Mouse (Mus musculus) midbrain, embryonic 11.5 days (tissue): Measurements from ENCODE around the gene Ubr1. TPM values are rescaled to one million over a fixed set of nuclear protein-coding genes. Genes with fewer than 3 reads are reported as not detected.

Experiments used
- ATAC-seq: fragments of 200-750 bp; cut with Nextera tagmentation; 2 replicates; pipeline ENCODE4 v1.8.0; 2017; ENCODE audit warnings: moderate TSS enrichment, moderate library complexity; ENCODE audit not compliant: low FRiP score
- DNase-seq: peaks from one replicate; pipeline ENCODE4 v3.0.0; 2015; ENCODE audit warnings: low spot score; ENCODE audit errors: missing footprints
- H3K27ac ChIP-seq: fragments of 300-500 bp; sonication (generic); 2 replicates; pipeline ENCODE4 v1.5.1; 2014; ENCODE audit warnings: low read depth, low read length
- H3K27me3 ChIP-seq: fragments of 300-500 bp; sonication (generic); 2 replicates; pipeline ENCODE4 v1.6.1; 2014; ENCODE audit warnings: mild to moderate bottlenecking, low read length, moderate library complexity, mixed read lengths; ENCODE audit not compliant: control insufficient read depth, insufficient read depth
- H3K36me3 ChIP-seq: fragments of 300-500 bp; sonication (generic); 2 replicates; pipeline ENCODE4 v1.6.1; 2014; ENCODE audit warnings: mild to moderate bottlenecking, low read length, moderate library complexity, mixed read lengths; ENCODE audit not compliant: control insufficient read depth, insufficient read depth
- H3K4me1 ChIP-seq: fragments of 300-500 bp; sonication (generic); 2 replicates; pipeline ENCODE4 v1.6.1; 2014; ENCODE audit warnings: low read length; ENCODE audit not compliant: control insufficient read depth, insufficient read depth
- H3K4me2 ChIP-seq: fragments of 300-500 bp; sonication (generic); 2 replicates; pipeline ENCODE4 v1.6.1; 2014; ENCODE audit warnings: mild to moderate bottlenecking, moderate library complexity
- H3K4me3 ChIP-seq: fragments of 300-500 bp; sonication (generic); 2 replicates; pipeline ENCODE4 v1.5.1; 2014; ENCODE audit warnings: low read depth, low read length
- H3K9ac ChIP-seq: fragments of 300-500 bp; sonication (generic); 2 replicates; pipeline ENCODE4 v1.6.1; 2014; ENCODE audit warnings: low read length
- H3K9me3 ChIP-seq: fragments of 300-500 bp; sonication (generic); 2 replicates; pipeline ENCODE4 v1.6.1; 2016; ENCODE audit warnings: low read length; ENCODE audit not compliant: control insufficient read depth
- WGBS: fragments of 180-500 bp; shearing (Covaris S2); extraction: QIAGEN DNeasy Blood & Tissue Kit; methylation state at CpG from one replicate; pipeline ENCODE4 v1.1.7; 2014; 5-methylcytosine and 5-hydroxymethylcytosine counted together
- polyA plus RNA-seq: library from polyadenylated mRNA; unstranded; fragments of >200 nt; fragmentation: Nextera tagmentation; extraction: Ambion mirVana; gene quantifications from 2 replicates; pipeline ENCODE4 v1.2.1, GENCODE M21; 2014

Gene Ubr1
- polyA plus RNA-seq, 1 experiment from 2014 or later, result 21.0 TPM

DNA sequence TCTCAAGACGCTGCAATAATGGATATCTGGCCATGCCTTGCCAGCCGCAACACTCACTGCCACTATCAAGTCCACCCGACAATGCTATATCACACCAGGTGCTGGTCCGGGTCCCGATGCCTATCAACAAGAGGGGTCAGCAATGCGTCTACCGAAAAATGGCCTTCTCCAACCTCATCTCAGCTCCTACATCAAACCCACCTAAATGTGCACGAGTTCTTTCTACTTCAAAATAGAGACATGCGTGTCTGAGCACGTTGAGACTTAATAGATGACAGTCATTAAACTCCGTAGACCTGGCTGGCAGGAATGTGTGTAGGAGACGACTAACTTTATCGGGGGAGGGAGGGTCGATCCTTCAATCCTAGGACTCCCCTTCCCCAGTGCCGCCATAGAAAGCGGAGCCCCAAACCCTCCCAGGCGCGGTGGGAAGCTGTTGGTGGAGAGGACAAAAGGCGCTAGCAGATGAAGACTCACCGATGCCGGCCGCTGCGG lies 423 bp downstream of the Ubr1 start:
- DNase-seq (peak; percentile 97), ATAC-seq (peak; percentile 65)
- Histone ChIP-seq H3K36me3 (no peaks in the 10 kb centered on the region), H3K27me3 (no peaks in the 10 kb centered on the region), H3K4me2 (peak overlapping the region; percentile 61), H3K4me1 (peaks cover 4% of the 10 kb centered on the region; the same call in 1 of the 2 replicates), H3K27ac (peak overlapping the region; percentile 68), H3K9me3 (no peaks in the 10 kb centered on the region), H3K9ac (peak overlapping the region; percentile 88), H3K4me3 (peak overlapping the region; percentile 81)
- WGBS, result 1% methylated on average over 23 of the region's 23 CpGs

- Histone ChIP-seq H3K9ac (no peak overlapping the region), H3K27me3 (no peaks in the 10 kb centered on the region), H3K4me3 (no peak overlapping the region), H3K27ac (no peak overlapping the region), H3K9me3 (no peaks in the 10 kb centered on the region), H3K4me2 (no peak overlapping the region), H3K36me3 (no peaks in the 10 kb centered on the region), H3K4me1 (peaks cover 4% of the 10 kb centered on the region; the same call in 1 of the 2 replicates)
- WGBS, result 93% methylated on average over 3 of the region's 3 CpGs
- no peak for DNase-seq
- no peak for ATAC-seq
Measured at GRCm38 (mm10) chr2:120965486-120965885, 5.0 kb downstream of the Ubr1 start.

- H3K36me3 ChIP-seq, result no peaks in the 10 kb centered on the region
- no peaks in the 10 kb centered on the region for H3K9me3 ChIP-seq
- no peak overlapping the region for H3K9ac ChIP-seq
- no peaks in the 10 kb centered on the region for H3K27me3 ChIP-seq
- no peak overlapping the region for H3K27ac ChIP-seq
- no peaks in the 10 kb centered on the region for H3K4me1 ChIP-seq
- 93% methylated on average over 7 of the region's 7 CpGs for WGBS
- no peak overlapping the region for H3K4me2 ChIP-seq
- ATAC-seq (no peak), DNase-seq (no peak)
- H3K4me3 ChIP-seq, result no peak overlapping the region
Measured at GRCm38 (mm10) chr2:120963110-120963509, 7.4 kb downstream of the Ubr1 start.

- WGBS, result 98% methylated on average over 1 of the region's 1 CpGs
- H3K27me3 ChIP-seq, result no peaks in the 10 kb centered on the region
Measured at GRCm38 (mm10) chr2:120960261-120960660, 10.3 kb downstream of the Ubr1 start.

GRCm38 (mm10) chr2:120959827-120960226 lies 10.7 kb downstream of the Ubr1 start:
- H3K36me3 ChIP-seq, result no peaks in the 10 kb centered on the region
- DNase-seq (no peak), ATAC-seq (no peak)
- H3K27ac ChIP-seq, result no peak overlapping the region
- H3K4me3 ChIP-seq, result no peak overlapping the region
- H3K27me3 ChIP-seq, result no peaks in the 10 kb centered on the region
- H3K4me1 ChIP-seq, result no peaks in the 10 kb centered on the region
- no peak overlapping the region for H3K9ac ChIP-seq
- no peak overlapping the region for H3K4me2 ChIP-seq
- 92% methylated on average over 5 of the region's 5 CpGs for WGBS
- H3K9me3 ChIP-seq, result no peaks in the 10 kb centered on the region

More at GRCm38 (mm10) chr2:120960261-120960660, 10.3 kb downstream of the Ubr1 start:
- no peak for DNase-seq
- no peak for ATAC-seq
- no peaks in the 10 kb centered on the region for H3K4me1 ChIP-seq
- H3K27ac ChIP-seq, result no peak overlapping the region
- no peaks in the 10 kb centered on the region for H3K36me3 ChIP-seq
- H3K9me3 ChIP-seq, result no peaks in the 10 kb centered on the region
- H3K4me2 ChIP-seq, result no peak overlapping the region
- H3K9ac ChIP-seq, result no peak overlapping the region
- H3K4me3 ChIP-seq, result no peak overlapping the region

DNA sequence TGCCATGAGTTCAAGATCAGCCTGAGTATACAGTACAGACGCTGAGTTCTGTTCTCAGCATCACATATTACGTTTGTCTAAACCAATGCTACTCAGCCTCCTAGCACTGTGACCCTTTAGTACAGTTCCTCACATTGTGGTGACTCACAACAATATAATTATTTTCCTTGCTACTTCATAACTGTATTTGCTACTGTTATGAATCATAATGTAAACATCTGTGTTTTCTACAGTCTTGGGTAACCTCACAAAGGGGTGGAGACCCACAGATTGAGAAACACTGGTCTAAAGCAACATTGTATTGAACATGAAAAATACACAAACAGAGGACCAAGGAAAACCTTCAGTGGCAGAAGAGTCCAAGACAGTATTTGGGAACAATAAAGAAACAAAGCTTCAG lies 11.2 kb downstream of the Ubr1 start:
- H3K4me3 ChIP-seq, result no peak overlapping the region
- H3K4me1 ChIP-seq, result no peaks in the 10 kb centered on the region
- no peak overlapping the region for H3K4me2 ChIP-seq
- WGBS, result 91% methylated on average over 2 of the region's 2 CpGs
- ATAC-seq, result no peak
- H3K36me3 ChIP-seq, result no peaks in the 10 kb centered on the region
- no peak overlapping the region for H3K27ac ChIP-seq
- no peak overlapping the region for H3K9ac ChIP-seq
- no peaks in the 10 kb centered on the region for H3K27me3 ChIP-seq
- DNase-seq, result no peak
- H3K9me3 ChIP-seq, result no peaks in the 10 kb centered on the region

- DNase-seq (no peak), ATAC-seq (no peak)
- Histone ChIP-seq H3K9ac (no peak overlapping the region), H3K4me2 (no peak overlapping the region), H3K9me3 (no peaks in the 10 kb centered on the region), H3K27ac (no peak overlapping the region), H3K4me3 (no peak overlapping the region), H3K27me3 (no peaks in the 10 kb centered on the region), H3K4me1 (no peaks in the 10 kb centered on the region), H3K36me3 (peaks cover 4% of the 10 kb centered on the region)
- WGBS, result 90% methylated on average over 2 of the region's 2 CpGs
Measured at GRCm38 (mm10) chr2:120952176-120952938, 18.2 kb downstream of the Ubr1 start.

- DNase-seq (no peak), ATAC-seq (no peak)
- WGBS, result 94% methylated on average over 5 of the region's 5 CpGs
- H3K4me3 ChIP-seq, result no peak overlapping the region
- no peak overlapping the region for H3K9ac ChIP-seq
- H3K36me3 ChIP-seq, result peaks cover 8% of the 10 kb centered on the region
- H3K27me3 ChIP-seq, result no peaks in the 10 kb centered on the region
- H3K27ac ChIP-seq, result no peak overlapping the region
- H3K4me2 ChIP-seq, result no peak overlapping the region
- H3K9me3 ChIP-seq, result no peaks in the 10 kb centered on the region
- no peaks in the 10 kb centered on the region for H3K4me1 ChIP-seq
Measured at GRCm38 (mm10) chr2:120951208-120951607, 19.3 kb downstream of the Ubr1 start.

DNA sequence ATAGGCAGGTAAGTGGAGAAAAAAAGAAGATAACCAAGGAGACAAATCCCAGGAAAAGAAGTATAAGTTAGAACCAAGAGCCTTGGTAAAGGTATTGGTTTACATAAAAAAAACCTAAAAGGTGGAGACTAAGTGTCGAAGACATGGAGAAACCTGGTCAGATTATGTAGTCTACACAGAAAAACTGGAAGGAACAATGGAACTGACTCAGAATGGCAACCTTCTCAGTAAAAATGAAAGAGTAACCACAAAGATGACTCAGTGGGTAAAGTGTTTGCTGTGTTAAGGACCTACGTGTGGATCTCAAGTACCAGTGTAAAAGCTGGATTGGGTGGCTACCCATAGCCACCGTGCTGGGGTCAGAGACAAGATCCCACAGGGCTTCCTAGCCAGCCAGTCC lies 37.5 kb downstream of the Ubr1 start:
- Histone ChIP-seq H3K36me3 (no peaks in the 10 kb centered on the region), H3K9me3 (no peaks in the 10 kb centered on the region), H3K9ac (no peak overlapping the region), H3K4me1 (no peaks in the 10 kb centered on the region), H3K4me2 (no peak overlapping the region), H3K27ac (no peak overlapping the region), H3K27me3 (no peaks in the 10 kb centered on the region), H3K4me3 (no peak overlapping the region)
- no peak for ATAC-seq
- WGBS, result 93% methylated on average over 3 of the region's 3 CpGs
- no peak for DNase-seq
